8 mouse cellular contexts compared by ENCODE assay signal in the genomic region with DNA sequence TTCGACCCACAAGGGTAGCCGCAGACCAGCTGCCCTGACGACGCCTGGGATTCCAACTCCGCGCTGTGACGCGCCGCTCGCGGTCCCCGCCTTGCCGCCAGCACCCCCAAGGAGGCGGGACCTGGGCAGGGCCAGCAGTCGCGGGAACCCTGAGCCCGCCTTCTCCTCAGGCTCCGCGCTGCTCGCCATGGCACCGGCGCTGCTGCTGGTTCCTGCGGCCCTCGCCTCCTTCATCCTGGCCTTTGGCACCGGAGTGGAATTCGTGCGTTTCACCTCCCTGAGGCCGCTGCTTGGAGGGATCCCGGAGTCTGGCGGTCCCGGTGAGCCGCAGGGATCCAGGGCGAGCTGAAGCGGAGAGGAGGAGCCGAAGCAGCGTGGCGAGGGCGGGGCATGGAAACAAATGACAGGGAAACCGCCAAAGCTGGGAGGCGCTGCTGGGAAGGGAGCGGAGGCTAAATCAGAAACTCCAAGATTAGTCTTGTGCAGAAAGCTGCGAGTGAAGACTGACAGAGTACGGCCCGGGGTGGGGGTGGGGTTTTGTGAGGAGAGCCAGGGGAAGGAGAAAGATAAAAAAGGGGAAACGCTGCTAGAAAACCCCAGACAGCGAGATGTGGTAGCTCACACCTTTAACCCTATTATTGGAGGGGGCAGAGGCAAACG. TPM values are rescaled to one million over a fixed set of nuclear protein-coding genes. Genes with fewer than 3 reads are reported as not detected.
DNase-seq lines count a peak whose midpoint lies in the region; ATAC-seq and TF ChIP-seq lines count a peak whose summit lies in the region.

A gene (plus strand): TSS at position 121 of the 660 bp plus-strand sequence.

- peak within 1 kb of the TSS; percentile 75 for H3K4me2 ChIP-seq in heart, embryonic 12.5 days
- peak within 1 kb of the TSS; percentile 74 for H3K4me2 ChIP-seq in kidney, postnatal 0 days (ENCODE audit: low read length)
- H3K4me2 ChIP-seq in liver, embryonic 15.5 days: peak within 1 kb of the TSS; percentile 82
- peak within 1 kb of the TSS; percentile 57 for H3K4me2 ChIP-seq in neural tube, embryonic 11.5 days (ENCODE audit: low read depth)
- peak within 1 kb of the TSS; percentile 66 for H3K4me2 ChIP-seq in stomach, postnatal 0 days (replicated peaks; ENCODE audit: low read depth)

- 0 out of 2 replicates have a peak, but pooled peaks have one; percentile 19 for TF ChIP-seq CTCF in brain, embryonic 14.5 days (IDR thresholded peaks at IDR 0.05; ENCODE audit: borderline replicate concordance, extremely low read depth, insufficient read depth, insufficient read length)
- TF ChIP-seq CTCF in kidney, postnatal 0 days (IDR thresholded peaks at IDR 0.05; ENCODE audit: low read depth): peak; percentile 62
- TF ChIP-seq CTCF in stomach, postnatal 0 days (IDR thresholded peaks at IDR 0.05; ENCODE audit: low read depth): peak; percentile 73

- H3K4me1 ChIP-seq in erythroblast, embryonic 14.5 days (ENCODE audit: control insufficient read depth): peaks cover 57% of the 10 kb centered on the region
- peaks cover 16% of the 10 kb centered on the region for H3K4me1 ChIP-seq in heart, embryonic 12.5 days (replicated peaks)
- H3K4me1 ChIP-seq in kidney, postnatal 0 days (replicated peaks; ENCODE audit: insufficient read depth, low read length): peaks cover 11% of the 10 kb centered on the region; the same call in 1 of the 2 replicates
- H3K4me1 ChIP-seq in liver, embryonic 15.5 days (replicated peaks): peaks cover 44% of the 10 kb centered on the region
- no peaks in the 10 kb centered on the region; the same call in 1 of the 2 replicates for H3K4me1 ChIP-seq in neural tube, embryonic 11.5 days (ENCODE audit: control insufficient read depth, insufficient read depth, low read length)
- H3K4me1 ChIP-seq in stomach, postnatal 0 days (replicated peaks; ENCODE audit: control insufficient read depth, insufficient read depth): no peaks in the 10 kb centered on the region

- peaks cover 52% of the 10 kb centered on the region for H3K36me3 ChIP-seq in erythroblast, embryonic 14.5 days (ENCODE audit: control insufficient read depth)
- H3K36me3 ChIP-seq in heart, embryonic 12.5 days: peaks cover 19% of the 10 kb centered on the region
- no peaks in the 10 kb centered on the region for H3K36me3 ChIP-seq in kidney, postnatal 0 days (ENCODE audit: insufficient read depth, low read length)
- H3K36me3 ChIP-seq in liver, embryonic 15.5 days (replicated peaks): peaks cover 28% of the 10 kb centered on the region
- H3K36me3 ChIP-seq in neural tube, embryonic 11.5 days (ENCODE audit: control insufficient read depth, insufficient read depth, low read length): 0 out of 2 replicates have a peak, but pooled peaks cover 3% of the 10 kb centered on the region
- peaks cover 3% of the 10 kb centered on the region for H3K36me3 ChIP-seq in stomach, postnatal 0 days (ENCODE audit: control insufficient read depth, insufficient read depth, low read length)

- peak within 1 kb of the TSS; percentile 90 for H3K27ac ChIP-seq in heart, embryonic 12.5 days (ENCODE audit: poor library complexity, severe bottlenecking)
- peak within 1 kb of the TSS; percentile 85 for H3K27ac ChIP-seq in kidney, postnatal 0 days
- H3K27ac ChIP-seq in liver, embryonic 15.5 days (replicated peaks): peak within 1 kb of the TSS; percentile 85
- H3K27ac ChIP-seq in neural tube, embryonic 11.5 days (ENCODE audit: low read depth, low read length): peak within 1 kb of the TSS; percentile 73; the same call in 1 of the 2 replicates
- H3K27ac ChIP-seq in stomach, postnatal 0 days (replicated peaks): peak within 1 kb of the TSS; percentile 85

- peak within 1 kb of the TSS; percentile 66 for H3K9ac ChIP-seq in heart, embryonic 12.5 days
- peak within 1 kb of the TSS; percentile 74 for H3K9ac ChIP-seq in kidney, postnatal 0 days (ENCODE audit: low read depth, low read length)
- peak within 1 kb of the TSS; percentile 82 for H3K9ac ChIP-seq in liver, embryonic 15.5 days
- peak within 1 kb of the TSS; percentile 74 for H3K9ac ChIP-seq in neural tube, embryonic 11.5 days (ENCODE audit: low read length)
- H3K9ac ChIP-seq in stomach, postnatal 0 days (ENCODE audit: low read length): peak within 1 kb of the TSS; percentile 71

- H3K4me3 ChIP-seq in erythroblast, embryonic 14.5 days (replicated peaks): peak within 1 kb of the TSS; percentile 88
- peak within 1 kb of the TSS; percentile 66 for H3K4me3 ChIP-seq in heart, embryonic 12.5 days
- H3K4me3 ChIP-seq in kidney, postnatal 0 days (replicated peaks; ENCODE audit: low read depth, low read length): peak within 1 kb of the TSS; percentile 69
- peak within 1 kb of the TSS; percentile 90 for H3K4me3 ChIP-seq in liver, embryonic 15.5 days (replicated peaks)
- peak within 1 kb of the TSS; percentile 57 for H3K4me3 ChIP-seq in neural tube, embryonic 11.5 days (ENCODE audit: low read depth, low read length)
- peak within 1 kb of the TSS; percentile 76 for H3K4me3 ChIP-seq in stomach, postnatal 0 days (ENCODE audit: low read depth, low read length)

- peak; percentile 90 for DNase-seq in CD4-positive, CD25-positive, alpha-beta regulatory T cell, adult 2 months (ENCODE audit: low read depth, low spot score)
- peak; percentile 97 for DNase-seq in brain, embryonic 14.5 days (ENCODE audit: low read depth)
- peak; percentile 97 for DNase-seq in kidney, postnatal 0 days (ENCODE audit: low spot score)
- peak; percentile 93 for DNase-seq in neural tube, embryonic 11.5 days (ENCODE audit: low spot score)
- DNase-seq in stomach, postnatal 0 days (ENCODE audit: low spot score): peak; percentile 92

- TF ChIP-seq POLR2A in brain, embryonic 14.5 days (IDR thresholded peaks at IDR 0.05; ENCODE audit: borderline replicate concordance, extremely low read depth, insufficient read depth, insufficient read length, poor library complexity, severe bottlenecking): peak; percentile 60; the same call in 1 of the 2 replicates

- under 1% methylated on average over 47 of the region's 47 CpGs for WGBS in heart, embryonic 12.5 days
- WGBS in kidney, postnatal 0 days: under 1% methylated on average over 47 of the region's 47 CpGs
- WGBS in liver, embryonic 15.5 days (ENCODE audit: insufficient replicate concordance): under 1% methylated on average over 47 of the region's 47 CpGs
- 0% methylated on average over 47 of the region's 47 CpGs for WGBS in neural tube, embryonic 11.5 days
- under 1% methylated on average over 40 of the region's 47 CpGs for WGBS in stomach, postnatal 0 days

- peaks cover 32% of the 10 kb centered on the region for H3K27me3 ChIP-seq in erythroblast, embryonic 14.5 days (ENCODE audit: control insufficient read depth)
- H3K27me3 ChIP-seq in heart, embryonic 12.5 days (replicated peaks): no peaks in the 10 kb centered on the region
- H3K27me3 ChIP-seq in kidney, postnatal 0 days (ENCODE audit: insufficient read depth, low read length): no peaks in the 10 kb centered on the region
- H3K27me3 ChIP-seq in liver, embryonic 15.5 days: peaks cover 31% of the 10 kb centered on the region
- H3K27me3 ChIP-seq in neural tube, embryonic 11.5 days (ENCODE audit: control insufficient read depth, insufficient read depth, low read length): no peaks in the 10 kb centered on the region
- no peaks in the 10 kb centered on the region for H3K27me3 ChIP-seq in stomach, postnatal 0 days (ENCODE audit: control insufficient read depth, insufficient read depth, low read length)

- ATAC-seq in heart, embryonic 12.5 days (ENCODE audit: insufficient number of reproducible peaks, low FRiP score): peak; percentile 89
- ATAC-seq in kidney, postnatal 0 days (replicated peaks; ENCODE audit: low FRiP score, low read depth): peak; percentile 87
- ATAC-seq in liver, embryonic 15.5 days (ENCODE audit: insufficient read depth): peak; percentile 95
- ATAC-seq in neural tube, embryonic 11.5 days (ENCODE audit: insufficient read depth, low FRiP score, low TSS enrichment): peak; percentile 86
- peak; percentile 92 for ATAC-seq in stomach, postnatal 0 days (ENCODE audit: low FRiP score, low TSS enrichment)

- peaks cover 9% of the 10 kb centered on the region; the same call in 1 of the 2 replicates for H3K9me3 ChIP-seq in erythroblast, embryonic 14.5 days (ENCODE audit: control insufficient read depth, low read length)
- no peaks in the 10 kb centered on the region for H3K9me3 ChIP-seq in heart, embryonic 12.5 days (replicated peaks)
- no peaks in the 10 kb centered on the region for H3K9me3 ChIP-seq in kidney, postnatal 0 days (replicated peaks; ENCODE audit: low read length)
- H3K9me3 ChIP-seq in liver, embryonic 15.5 days (replicated peaks): no peaks in the 10 kb centered on the region
- no peaks in the 10 kb centered on the region for H3K9me3 ChIP-seq in neural tube, embryonic 11.5 days (ENCODE audit: control insufficient read depth, low read length)
- no peaks in the 10 kb centered on the region for H3K9me3 ChIP-seq in stomach, postnatal 0 days (ENCODE audit: control insufficient read depth, low read length)

- no peak for TF ChIP-seq EP300 in stomach, postnatal 0 days (optimal IDR thresholded peaks at IDR 0.05)

RNA-seq across cellular contexts. Expression of the gene that starts here (rescaled TPM):
- 26.9 and 38.3 TPM in 2 replicates for polyA plus RNA-seq in brain, embryonic 14.5 days (2012; rRNA removed)
- 1.7 and 2.8 TPM in 2 replicates for polyA plus RNA-seq in erythroblast, embryonic 14.5 days (2012)
- polyA plus RNA-seq in heart, embryonic 12.5 days (2016; fragmentation: Nextera tagmentation; extraction: Ambion mirVana): 48.9 and 50.7 TPM in 2 replicates
- polyA plus RNA-seq in kidney, postnatal 0 days (2015; fragmentation: Nextera tagmentation; extraction: Ambion mirVana): 36.9 and 44.6 TPM in 2 replicates
- polyA plus RNA-seq in liver, embryonic 15.5 days (2015; fragmentation: Nextera tagmentation; extraction: Ambion mirVana): 22.0 and 22.5 TPM in 2 replicates
- 47.3 and 50.3 TPM in 2 replicates for polyA plus RNA-seq in neural tube, embryonic 11.5 days (2014; fragmentation: Nextera tagmentation; extraction: Ambion mirVana)
- polyA plus RNA-seq in stomach, postnatal 0 days (2015; fragmentation: Nextera tagmentation; extraction: Ambion mirVana): 27.3 and 27.4 TPM in 2 replicates

Comparison
In these comparisons a context has a peak if more than half of its experiments do, and no peak if none do; other contexts are left out.
1. Peak in every context shown above with its lines: DNase-seq, ATAC-seq, H3K4me3 ChIP-seq and H3K27ac ChIP-seq.
2. CTCF ChIP-seq: peak in every context shown above with its lines; median percentile 73 in stomach, postnatal 0 days; 62 in kidney, postnatal 0 days; 19 in brain, embryonic 14.5 days.